Mouse (Mus musculus) natural killer cell, adult 2 months (primary cell): Measurements from ENCODE around the gene Creb1.
"Not testable (repeated sequence)": the region's sequence is repeated elsewhere in the genome, so short reads cannot be mapped to it uniquely, and the experiment has no call there.

Source experiments
- DNase-seq, 2 experiments: peaks; one replicate each; pipeline ENCODE4 v3.0.0; 2022; ENCODE audit warnings: low spot score in 2 of 2

The Creb1 gene

DNA sequence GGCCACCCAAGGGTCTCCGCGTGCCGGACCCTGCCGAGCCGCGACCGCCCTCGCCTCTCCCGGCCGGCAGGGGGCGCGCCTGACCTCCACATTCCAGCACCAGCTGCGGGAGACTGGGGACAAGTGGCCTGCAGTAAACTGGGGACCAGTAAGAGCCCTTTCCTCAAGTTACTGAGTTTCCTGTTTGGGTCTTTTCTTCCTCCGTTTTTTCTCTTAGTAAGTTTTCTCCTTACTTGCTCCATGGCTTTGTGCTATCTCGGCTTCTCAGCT, 85.2 kb downstream of the Creb1 start:
- peak; percentile 53 to 67 for DNase-seq

DNA sequence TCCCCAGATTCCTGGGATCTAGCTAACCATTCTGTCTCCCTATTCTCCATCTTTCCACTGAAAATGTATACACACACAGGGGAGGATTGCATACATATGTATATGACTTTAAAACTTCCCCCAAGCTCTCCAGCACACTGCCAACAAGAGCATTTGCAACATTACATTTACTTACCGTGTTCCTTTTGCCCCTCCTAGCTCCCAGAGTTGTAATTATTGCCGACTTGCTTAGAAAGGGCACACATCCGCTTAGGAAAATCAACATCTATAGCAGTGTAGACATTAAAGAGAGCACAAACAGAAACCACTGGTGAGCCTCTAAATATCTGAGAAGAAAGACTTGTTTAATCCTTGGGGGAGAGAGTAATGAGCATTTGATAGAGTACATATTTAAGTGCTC, 85.8 kb downstream of the Creb1 start:
- no peak for DNase-seq

DNA sequence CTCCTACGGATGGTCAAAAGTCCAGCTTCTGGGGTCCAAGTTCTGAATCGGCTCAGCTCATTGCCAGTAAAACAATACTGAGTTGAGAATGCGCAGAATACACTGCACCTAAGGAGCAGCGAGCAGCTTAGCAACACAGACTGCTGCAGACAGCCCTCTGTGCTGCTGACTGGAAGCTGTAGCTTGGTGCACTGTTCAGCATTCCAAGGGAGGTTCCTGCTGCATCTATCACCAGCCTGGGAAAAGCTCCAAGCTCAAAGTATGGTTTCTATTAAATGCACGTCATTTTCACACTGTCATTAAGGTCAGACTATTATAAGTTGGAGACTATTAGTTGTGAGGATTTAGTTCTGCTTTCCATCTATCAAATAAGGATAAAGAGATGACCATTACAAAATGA, 88.7 kb downstream of the Creb1 start:
- no peak for DNase-seq

DNA sequence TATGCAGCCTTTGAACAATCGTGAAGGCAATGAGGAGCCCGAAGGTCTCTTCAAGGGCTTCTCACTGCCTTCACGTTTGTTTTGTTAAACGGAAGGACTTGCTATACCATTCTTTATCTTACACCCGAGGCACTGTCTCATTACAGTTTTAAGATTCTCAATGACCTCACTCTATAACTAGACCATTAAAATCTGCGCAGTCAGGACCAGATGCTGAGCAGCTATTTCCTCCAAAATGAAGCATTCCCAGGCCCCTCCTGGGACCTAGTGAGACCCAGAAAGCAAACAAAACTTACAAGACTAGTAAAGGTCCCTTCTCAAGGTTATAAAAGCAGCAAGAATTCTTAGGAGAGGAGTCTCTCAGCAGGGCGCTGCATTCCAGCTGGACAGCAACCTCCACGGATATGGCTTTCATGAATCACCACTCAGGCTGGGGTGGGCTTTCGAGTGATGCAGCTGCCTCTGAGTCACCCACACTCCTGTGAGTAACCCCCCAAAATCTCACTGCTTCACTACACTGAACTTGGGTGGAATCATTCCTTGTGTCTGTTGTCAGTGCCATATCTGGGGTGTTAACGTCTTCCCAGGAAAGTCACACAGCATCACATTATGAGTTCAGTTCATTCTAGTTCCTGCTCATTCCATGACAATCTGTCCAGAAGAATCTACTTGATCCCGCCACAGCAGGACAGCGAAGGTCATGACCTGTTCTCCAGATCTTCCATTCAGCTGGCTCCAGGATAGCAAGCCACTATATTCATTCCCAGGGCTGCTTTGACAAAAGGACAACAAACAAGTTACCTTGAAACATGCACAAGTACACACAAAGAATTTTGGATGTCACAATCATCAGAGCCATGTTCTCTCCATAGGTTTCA, 91.4 kb downstream of the Creb1 start:
- DNase-seq, result no peak

DNA sequence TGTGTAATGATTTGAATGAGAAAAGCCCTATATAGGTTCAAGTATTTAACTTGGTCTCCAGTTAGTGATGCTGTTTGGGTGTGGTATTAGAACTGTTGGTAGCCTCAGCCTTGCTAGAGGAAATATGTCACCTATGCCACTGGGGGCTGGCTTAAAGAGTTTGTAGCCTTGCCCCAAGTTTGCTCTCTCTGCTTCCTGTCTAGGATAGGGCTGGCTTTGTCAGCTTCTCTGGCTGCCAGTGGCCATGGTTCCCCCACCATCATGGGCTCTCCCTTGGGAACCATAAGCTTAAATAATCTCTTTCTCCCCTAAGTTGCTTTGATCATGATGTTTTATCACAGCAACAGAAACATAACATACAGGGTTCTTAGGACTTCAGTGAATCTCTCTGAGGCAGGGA, 92.8 kb downstream of the Creb1 start:
- DNase-seq, result no peak

DNA sequence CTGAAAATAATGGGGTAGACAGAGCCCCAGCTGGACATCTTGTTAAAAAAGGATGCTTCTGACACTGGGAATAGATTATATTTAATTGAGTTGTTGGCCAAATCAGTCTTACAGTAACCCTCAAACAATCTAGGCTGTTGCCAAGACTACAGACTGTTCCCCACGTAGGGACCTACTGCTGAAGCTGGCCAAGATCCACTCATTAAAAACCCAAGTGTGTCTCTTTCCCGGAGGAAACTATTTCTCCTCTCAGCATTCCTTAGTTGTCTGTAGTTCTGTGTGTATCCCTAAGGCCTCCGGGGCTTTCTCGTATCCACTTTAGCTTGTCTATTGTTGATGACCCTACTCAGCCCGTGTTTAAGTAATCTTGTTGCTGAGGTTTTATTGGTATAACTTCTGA, 99.1 kb downstream of the Creb1 start:
- DNase-seq, result no peak

DNA sequence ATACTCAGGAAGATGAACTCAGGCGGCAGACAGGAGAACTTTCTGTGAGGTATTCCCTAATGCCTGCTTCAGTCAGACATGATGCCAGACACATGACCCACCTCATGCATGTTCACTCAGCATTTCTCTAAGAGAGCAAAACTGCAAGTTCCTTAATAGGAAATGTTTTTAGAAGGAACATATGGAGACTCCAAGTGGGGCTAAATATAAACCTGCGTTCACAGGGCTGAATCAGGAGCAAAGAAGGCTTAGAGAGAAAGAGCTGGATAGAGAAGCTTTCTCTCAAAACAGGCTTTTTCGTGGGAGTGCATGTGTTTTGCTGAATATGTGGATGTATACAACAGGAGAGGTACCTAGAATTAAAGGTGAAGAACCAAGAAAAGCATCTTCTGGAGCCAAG, 100.8 kb downstream of the Creb1 start:
- no peak for DNase-seq

DNA sequence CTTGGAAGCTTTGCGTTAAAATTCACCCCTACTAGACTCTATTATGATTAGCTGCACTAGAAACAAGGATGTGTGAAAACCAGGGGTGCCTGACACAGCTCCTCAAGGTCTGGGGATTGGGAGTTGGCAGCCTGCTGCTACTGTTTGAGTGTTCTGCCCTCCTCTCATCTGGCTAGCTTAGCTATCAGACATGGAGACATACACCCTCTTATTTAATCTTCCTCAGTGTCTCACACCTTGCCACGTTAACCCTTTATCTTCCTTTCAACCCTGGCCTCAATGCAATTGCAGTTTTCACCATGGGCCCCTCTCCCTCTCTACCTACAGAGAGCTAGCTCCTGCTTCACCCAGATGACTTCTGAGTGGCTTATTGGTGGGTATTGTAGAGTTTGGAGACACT, 103.2 kb downstream of the Creb1 start:
- no peak for DNase-seq

DNA sequence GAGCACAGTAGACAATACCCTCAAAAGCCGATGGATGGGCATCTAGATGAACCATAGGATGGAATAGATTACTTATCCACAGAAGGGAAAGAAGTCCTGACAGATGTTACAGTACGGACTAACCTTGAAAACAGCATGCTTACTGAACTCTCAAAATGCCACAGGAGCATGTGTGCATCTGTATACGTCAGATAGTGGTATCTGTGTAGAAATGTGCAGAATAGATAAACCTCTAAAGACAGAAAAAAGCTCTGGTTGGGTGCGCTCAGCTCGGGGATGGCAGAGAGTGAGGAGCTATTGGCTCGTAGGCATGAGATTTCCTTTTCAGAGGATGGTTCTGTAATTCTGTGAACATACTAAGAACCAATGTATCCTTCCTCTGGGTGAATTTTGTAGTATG, 106.8 kb downstream of the Creb1 start:
- no peak for DNase-seq

DNA sequence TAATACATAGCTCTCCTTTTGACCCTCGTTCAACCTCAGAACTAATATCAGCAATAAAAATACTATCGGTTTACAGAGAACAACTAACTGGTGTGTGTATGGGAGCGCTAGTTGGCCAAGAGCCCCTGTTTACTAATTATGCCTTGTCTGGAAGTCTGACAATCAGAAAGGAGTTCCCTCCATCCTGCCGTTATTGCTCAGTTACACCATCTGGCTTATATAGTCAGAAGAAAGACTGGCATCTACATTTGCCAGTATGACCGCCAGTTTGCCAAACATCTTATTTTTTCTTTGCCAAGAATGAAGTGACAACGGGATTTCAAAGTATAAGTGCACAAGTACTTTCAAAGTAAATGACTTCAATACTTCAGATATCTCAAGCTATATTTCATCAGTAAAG, 108.6 kb downstream of the Creb1 start:
- no peak for DNase-seq

DNA sequence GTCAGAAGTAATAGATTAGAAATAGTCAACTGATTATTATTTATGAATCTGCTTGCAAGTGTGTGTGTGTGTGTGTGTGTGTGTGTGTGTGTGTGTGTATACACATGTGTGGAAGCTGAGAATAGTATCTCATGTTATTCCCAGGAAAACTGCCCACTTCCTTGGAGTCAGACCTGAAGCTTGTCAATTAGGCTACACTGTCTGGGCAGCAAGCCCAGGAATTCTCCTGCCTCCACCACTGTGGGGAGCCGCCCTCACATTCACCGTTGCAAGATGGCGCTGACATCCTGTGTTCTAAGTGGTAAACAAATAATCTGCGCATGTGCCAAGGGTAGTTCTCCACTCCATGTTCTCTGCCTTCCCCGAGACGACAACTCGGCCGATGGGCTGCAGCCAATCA, 110.1 kb downstream of the Creb1 start:
- DNase-seq, result not testable (repeated sequence)

DNA sequence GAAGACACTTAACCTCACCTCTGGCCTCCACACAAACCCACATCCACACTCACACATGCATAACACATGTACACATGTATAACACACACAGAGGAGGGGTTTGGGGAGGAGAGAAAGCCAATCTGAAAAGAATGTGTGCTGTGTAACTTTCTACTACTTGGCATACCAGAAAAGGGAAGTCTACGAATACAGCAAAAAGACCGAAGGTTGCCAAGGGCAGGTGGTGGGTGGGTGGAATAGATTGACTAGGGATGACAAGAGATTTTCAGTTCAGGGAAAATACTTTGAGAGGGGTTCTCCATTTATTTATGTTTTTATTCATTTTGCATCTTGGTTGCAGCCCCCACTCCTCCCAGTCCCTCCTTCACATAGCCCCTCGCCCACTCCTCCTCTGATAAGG, 112.1 kb downstream of the Creb1 start:
- no peak for DNase-seq

DNA sequence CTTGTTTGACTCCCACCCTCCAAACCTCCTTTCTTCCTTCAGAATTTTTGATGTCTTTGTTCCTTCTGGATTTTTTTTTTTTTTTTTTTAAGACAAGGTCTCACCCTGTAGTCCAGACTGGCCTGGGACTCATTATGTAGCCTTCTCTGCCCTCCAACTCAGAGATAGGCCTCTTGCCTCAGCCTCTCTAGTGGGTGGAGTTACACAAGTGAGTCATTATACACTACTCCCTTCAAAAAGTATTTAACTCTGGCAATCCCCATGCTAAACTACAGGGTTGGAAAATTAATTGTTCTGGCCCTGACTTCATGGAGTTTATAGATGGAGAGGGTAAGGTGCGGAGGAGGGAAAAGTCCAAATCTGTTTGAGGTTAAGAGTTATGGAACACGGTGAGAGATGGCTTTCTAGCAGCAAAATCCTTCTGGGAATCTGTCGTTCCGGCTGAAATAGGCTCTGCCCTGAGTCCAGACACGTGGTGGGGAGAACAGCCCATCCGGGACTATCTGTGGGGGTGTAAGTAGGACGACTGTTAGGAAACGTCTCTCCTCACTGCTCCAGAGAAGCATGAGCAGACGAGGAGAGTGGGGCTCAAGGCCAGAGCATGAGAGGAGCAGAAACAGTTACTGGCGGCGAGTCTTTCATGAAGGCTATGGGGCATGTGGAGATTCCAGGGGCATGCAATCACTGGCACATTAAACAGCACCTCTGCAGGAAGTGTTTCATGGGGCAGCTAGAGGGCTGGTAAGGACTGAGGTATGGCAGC, 117.1 kb downstream of the Creb1 start:
- DNase-seq, result no peak

DNA sequence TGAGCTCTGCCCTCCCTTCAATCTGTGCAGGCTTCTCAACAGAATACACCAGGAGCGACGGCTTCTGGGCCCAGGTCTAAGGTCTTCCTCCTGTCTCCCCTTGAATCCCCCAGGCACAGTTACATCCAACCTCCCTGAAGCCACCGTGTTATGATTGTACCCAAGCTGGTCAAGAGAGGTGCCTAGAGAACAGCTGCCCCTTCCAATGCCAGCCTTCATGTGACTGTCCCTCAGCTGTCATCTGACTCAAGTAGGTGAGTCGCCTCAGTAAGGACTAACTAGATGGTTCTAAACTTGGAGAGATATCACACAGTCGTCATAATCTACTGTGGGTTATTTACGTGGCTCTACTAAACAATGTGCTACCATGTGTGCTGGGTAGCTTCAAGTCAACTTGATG, 121.3 kb downstream of the Creb1 start:
- no peak for DNase-seq
